In genomic region chr7:58836855-58837606, GRCm38 (mm10) we compare ENCODE assay signal across 7 mouse cellular contexts.
DNase-seq lines count a peak whose midpoint lies in the region; ATAC-seq lines count a peak whose summit lies in the region.
"Not testable (repeated sequence)": the region's sequence is repeated elsewhere in the genome, so short reads cannot be mapped to it uniquely, and the experiment has no call there.

No protein-coding gene starts in this region.

- not testable (repeated sequence) for H3K4me1 ChIP-seq in liver, embryonic 13.5 days (replicated peaks); midbrain, embryonic 14.5 days (ENCODE audit: control insufficient read depth, insufficient read depth, low read length)

- DNase-seq in heart, adult 11 months, result peak; percentile 86
- not testable (repeated sequence) for DNase-seq in liver, embryonic 13.5 days; midbrain, embryonic 14.5 days
- DNase-seq in splenic B cell, adult 2 months (ENCODE audit: low read depth, low spot score), result peak; percentile 11
- peak; percentile 33 for DNase-seq in thymus, postnatal 14 days

- H3K27me3 ChIP-seq in liver, embryonic 13.5 days; midbrain, embryonic 14.5 days (ENCODE audit: control insufficient read depth, insufficient read depth, low read length); splenic B cell, adult 2 months (ENCODE audit: control insufficient read depth, insufficient read depth, low read length, poor library complexity, severe bottlenecking): not testable (repeated sequence)

- not testable (repeated sequence) for H3K9ac ChIP-seq in liver, embryonic 13.5 days; midbrain, embryonic 14.5 days (replicated peaks; ENCODE audit: low read length)

- not testable (repeated sequence) for H3K27ac ChIP-seq in liver, embryonic 13.5 days; midbrain, embryonic 14.5 days (replicated peaks; ENCODE audit: low read depth, low read length)

- peak; percentile 89 for ATAC-seq in common myeloid progenitor, adult 5-6 weeks (replicated peaks; ENCODE audit: low read depth, poor library complexity, severe bottlenecking)
- ATAC-seq in liver, embryonic 13.5 days (ENCODE audit: low read depth), result peak; percentile 29; the same call in 1 of the 2 replicates
- peak; percentile 97 for ATAC-seq in megakaryocyte, adult 5-6 weeks (ENCODE audit: poor library complexity, severe bottlenecking)
- 0 out of 2 replicates have a peak, but pooled peaks have one; percentile 17 for ATAC-seq in midbrain, embryonic 14.5 days (ENCODE audit: low FRiP score, low TSS enrichment)

- not testable (repeated sequence) for H3K4me2 ChIP-seq in liver, embryonic 13.5 days; midbrain, embryonic 14.5 days (ENCODE audit: low read length)

- H3K4me3 ChIP-seq in liver, embryonic 13.5 days (replicated peaks); midbrain, embryonic 14.5 days (replicated peaks; ENCODE audit: low read depth, low read length): not testable (repeated sequence)

- WGBS in liver, embryonic 13.5 days (ENCODE audit: insufficient replicate concordance), result 62% methylated on average over 32 of the region's 32 CpGs
- WGBS in midbrain, embryonic 14.5 days, result 95% methylated on average over 32 of the region's 32 CpGs

- H3K9me3 ChIP-seq in liver, embryonic 13.5 days (replicated peaks); midbrain, embryonic 14.5 days (ENCODE audit: control insufficient read depth, low read length): not testable (repeated sequence)

- not testable (repeated sequence) for H3K36me3 ChIP-seq in liver, embryonic 13.5 days; midbrain, embryonic 14.5 days (ENCODE audit: control insufficient read depth, insufficient read depth, low read length); splenic B cell, adult 2 months (ENCODE audit: control insufficient read depth, insufficient read depth, low read length, poor library complexity, severe bottlenecking)

Comparison
In these comparisons a context has a peak if more than half of its experiments do, and no peak if none do; other contexts are left out.
1. ATAC-seq: peak in every context shown above with its lines; median percentile 97 in megakaryocyte, adult 5-6 weeks; 89 in common myeloid progenitor, adult 5-6 weeks; 29 in liver, embryonic 13.5 days; 17 in midbrain, embryonic 14.5 days.